Mouse (Mus musculus): Measurements from ENCODE around the gene Cds2.
"Not testable (repeated sequence)": the region's sequence is repeated elsewhere in the genome, so short reads cannot be mapped to it uniquely, and the experiment has no call there.

Gene Cds2

DNA sequence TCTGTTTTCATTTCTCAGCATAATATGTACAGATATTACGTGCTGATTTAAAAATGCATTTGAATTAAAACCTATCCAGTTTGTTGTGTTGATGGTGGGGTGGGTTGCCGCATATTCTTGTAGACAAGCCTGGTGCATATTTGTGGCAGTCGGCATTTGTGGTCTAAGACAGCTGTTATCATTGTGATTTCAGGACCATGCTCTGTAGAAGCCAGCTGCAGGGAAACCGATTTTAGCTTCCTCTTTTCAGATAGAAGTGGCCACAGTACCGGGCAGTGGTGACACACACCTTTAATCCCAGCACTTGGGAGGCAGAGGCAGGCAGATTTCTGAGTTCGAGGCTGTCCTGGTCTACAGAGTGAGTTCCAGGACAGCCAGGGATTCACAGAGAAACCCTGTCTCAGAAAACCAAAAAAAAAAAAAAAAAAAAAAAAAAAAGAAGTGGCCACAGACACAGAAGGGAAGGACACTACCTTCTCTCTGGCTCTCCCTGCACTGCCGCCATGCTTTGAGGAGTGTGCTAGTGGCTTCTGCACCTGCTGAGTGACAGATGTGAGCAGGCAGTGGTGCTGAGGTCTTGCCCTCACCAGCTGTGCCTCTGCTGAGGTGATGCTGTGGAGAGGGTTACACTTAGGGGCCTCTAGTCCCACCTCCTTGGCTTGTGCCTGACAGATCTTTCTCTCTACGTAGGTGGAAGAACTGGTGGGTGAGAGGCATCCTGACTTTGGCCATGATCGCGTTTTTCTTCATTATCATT is 30.9 kb downstream of the Cds2 start:
- no peak for DNase-seq

DNA sequence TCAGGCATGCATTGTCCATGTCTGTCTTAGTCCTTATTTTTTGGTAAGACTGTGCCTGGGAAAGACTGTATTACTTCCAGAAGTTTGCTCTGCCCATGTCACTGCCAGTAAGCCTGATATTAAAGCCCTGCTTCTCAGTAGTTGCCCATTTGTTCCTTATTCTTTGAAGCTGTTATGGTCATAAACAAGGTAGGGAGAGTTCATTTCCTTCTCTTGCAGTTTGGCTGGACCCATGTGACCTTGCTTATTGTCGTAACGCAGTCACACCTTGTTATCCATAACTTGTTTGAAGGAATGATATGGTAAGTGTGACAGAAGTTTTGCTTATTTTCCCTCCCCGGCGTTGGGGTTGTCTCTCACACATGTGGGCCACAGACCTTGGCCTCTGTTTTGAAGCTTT is 35.3 kb downstream of the Cds2 start:
- no peak for DNase-seq

DNA sequence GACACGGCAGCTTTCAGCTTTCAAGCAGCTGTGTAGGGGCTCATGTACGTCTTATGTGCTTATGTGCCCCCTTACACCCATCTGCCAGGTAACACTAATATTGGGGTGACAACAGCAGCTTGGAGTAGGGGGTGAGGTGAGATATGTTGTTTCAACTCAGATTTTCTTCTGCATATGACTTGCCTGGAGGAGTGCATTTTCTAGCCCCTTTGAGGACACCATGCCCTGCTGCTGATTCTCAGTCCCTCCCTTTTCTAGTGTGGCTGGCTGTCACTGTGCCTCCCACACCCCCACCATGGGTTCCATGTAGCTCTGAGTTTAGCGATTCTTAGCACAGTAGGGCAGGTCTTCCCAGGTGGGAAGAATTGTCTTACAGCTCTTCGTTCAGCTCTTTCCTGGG is 38.5 kb downstream of the Cds2 start:
- no peak for DNase-seq

DNA sequence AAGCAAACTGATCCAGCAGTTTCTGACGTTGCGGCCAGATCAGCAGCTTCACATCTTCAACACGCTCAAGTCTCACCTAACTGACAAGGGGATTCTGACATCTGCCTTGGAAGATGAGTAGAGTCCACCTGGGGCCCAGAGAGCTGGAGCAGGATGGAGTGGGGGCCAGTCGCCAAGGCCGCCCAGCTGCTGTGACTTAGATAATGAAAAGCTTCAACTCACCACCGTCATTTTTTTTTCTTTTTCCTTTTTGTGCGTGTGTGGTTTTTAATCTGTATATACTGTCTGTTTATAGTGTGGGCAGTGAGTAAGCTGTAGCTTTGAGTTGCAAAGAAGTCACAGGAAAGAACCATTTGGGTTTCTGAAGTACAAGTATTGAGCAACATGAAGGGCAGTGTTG is 42.2 kb downstream of the Cds2 start:
- DNase-seq = peak; percentile 3

DNA sequence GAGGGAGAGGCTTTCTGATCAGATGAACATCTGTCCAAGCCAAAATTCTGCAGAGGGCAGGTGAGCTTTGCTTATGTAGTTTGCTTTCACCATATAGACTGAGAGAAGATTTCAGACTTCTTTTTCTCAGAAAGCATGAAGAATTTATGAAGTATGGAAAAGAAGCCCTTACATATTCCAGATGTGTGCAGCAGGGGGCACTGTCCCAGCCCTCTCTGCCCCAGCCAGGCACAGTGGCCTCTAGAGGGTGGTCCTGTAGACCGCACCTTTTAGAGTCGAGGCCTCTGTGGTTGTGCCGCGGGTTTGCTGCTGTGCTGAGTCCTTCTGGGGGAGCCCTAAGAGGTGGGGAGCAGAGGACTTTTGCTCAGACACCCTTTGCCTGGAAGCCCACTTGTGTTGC is 43.0 kb downstream of the Cds2 start:
- DNase-seq = peak; percentile 18

DNA sequence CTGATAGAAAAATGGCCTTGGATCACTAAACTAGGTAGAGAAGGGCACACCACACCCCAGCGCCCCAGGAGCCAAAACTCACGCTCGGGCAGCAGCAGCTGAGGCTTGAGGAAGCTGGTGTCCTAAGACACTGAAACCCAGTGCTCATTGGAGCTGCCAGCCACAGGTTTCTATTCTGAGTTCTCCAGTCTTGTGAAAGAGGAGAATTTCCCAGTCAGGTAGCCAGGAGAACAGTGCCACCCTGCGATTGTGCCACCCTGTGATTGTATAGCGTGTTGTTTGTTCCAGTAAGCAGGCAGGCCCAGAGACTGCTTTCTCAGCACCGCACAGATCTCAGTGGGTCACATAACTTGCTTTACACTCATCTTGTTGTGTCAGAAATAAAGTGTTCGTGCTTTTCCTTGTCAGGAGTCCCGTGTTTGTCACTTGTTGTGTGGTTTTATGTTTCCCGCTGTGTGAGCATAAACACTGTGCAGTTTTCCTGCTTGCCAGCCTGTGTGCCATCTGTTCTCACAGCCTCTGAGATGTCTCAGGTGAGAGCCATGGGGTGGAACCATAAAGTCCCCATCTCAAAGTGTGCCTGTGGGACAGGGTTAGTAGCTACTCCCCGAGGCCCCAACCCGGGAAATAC is 44.4 kb downstream of the Cds2 start:
- DNase-seq = peak; percentile 78

DNA sequence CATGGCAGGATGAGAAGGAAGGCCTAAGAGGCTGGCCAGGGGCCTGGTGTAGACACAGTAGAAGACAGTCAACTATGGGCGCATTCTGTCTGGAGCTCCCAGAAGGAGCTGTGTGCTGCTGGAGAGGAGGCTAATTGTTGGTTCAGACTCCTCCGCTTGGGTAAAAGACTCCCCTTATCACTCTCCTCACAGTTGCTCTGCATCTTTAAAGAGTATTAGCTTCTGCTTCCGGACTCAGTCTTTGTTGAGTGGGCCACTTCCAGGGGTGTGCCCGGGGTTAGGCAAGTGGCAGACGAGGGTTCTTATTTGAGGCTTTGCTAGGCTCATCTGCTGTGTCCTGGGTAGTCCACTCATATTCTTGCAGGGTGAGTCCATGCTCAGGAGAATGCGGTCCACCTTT is 45.9 kb downstream of the Cds2 start:
- no peak for DNase-seq

DNA sequence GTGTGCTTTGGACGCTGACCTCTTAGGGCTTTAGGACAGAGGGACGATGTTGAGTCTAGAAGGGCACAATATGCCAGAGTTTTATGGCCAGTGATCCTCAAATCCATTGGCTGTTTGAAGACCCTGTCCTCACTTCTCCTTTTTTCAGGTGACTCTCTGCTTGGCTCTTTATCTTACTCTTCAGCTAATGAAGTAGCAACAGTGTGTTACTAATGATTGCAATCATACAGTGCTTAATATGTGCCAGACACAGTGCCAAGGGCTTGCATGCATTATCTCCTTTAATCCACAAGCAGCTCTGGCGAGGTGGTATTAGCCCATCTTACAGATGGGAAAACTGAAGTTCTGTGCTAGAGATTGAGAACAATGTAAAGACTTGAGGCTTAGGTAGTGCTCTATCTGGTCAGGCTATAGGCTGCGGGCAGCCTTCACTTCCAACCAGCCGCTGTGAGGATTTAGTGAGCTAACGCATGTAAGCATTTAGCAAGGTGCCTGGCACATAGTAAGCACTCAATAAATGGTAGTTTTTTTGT is 46.5 kb downstream of the Cds2 start:
- DNase-seq = no peak

DNA sequence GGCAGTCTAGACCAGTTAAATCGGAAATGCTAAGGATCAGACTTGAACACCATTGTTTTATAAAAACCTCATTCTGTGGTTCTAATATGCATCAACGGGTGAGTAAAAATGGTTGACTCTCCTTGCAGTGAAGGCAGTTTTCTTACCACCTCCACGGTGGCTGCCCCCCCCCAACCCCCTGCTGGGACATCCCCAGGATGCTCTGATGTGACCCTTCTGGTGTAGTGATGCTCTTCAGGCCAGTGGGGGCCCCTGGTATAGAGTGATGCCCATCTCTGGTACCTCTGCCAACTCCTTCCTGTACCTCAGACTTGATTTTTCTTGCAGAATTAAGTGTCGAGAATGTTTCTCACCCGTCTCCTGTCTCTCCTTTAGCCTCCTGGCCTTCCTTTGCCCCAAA is 49.7 kb downstream of the Cds2 start:
- peak; percentile 10 for DNase-seq

DNA sequence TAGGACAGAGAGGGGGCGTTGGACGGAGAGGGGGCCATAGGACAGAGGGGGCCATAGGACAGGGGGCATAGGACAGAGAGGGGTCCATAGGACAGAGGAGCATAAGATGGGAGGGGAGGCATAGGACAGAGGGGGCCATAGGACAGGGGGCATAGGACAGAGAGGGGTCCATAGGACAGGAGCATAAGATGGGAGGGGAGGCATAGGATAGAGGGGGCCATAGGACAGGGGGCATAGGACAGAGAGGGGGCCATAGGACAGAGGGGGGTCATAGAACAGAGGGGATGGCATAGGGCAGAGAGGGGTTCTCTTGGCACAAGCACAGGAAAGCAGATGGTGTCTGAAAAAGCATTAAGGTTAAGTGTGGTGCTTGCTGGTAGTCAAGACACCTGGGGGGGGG is 50.6 kb downstream of the Cds2 start:
- DNase-seq = no peak

DNA sequence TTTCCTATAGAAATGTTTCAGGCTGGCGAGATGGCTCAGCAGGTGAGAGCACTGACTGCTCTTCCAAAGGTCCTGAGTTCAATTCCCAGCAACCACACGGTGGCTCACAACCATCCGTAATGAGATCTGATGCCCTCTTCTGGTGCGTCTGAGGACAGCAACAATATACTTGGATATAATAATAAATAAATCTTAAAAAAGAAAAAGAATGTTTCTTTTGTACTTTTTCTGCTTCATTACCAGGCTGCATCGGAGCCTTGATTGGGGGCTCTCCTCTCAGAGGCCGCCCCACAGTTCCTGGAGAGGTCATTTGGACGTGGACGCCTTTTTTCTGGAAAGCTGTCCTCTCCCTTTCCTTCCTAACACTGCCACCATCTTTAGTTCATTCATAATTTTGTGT is 51.1 kb downstream of the Cds2 start:
- DNase-seq = not testable (repeated sequence)

DNA sequence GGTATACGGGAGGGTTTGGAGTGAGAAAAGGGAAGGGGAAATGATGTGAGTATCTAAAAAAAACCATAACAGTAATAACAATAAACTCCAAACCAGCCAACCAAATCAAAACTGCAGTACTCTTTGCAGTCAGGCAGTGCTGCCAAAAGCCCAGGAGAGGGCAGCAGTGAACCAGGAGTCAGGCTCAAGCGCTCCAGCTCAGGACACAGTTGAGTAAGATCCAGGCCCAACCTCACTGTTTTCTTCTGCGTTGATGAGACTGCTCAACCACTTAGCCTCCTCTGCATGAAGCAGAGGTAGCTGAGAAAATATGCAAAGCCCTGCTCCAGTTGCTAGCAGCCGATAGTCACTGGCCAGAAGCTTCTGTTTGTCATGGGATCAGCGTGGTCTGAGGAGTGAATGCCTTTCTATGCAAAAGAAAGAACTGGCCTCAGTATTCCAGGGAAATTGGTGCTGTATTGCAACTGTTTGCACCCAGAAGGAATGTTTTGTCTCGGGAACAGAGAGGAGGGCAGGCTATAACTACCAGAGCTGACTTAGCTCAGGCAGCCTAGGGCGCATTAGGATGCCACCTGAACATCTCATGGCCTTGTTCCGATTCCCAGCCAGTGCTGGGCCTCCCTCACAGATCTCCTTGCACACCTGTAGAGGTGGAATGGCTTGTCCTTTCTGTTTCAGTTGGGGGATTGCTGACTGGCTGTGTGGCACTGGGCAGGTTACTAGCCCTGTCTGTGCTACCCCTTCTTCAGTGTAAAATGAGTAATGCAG is 53.3 kb downstream of the Cds2 start:
- DNase-seq = peak; percentile 72

DNA sequence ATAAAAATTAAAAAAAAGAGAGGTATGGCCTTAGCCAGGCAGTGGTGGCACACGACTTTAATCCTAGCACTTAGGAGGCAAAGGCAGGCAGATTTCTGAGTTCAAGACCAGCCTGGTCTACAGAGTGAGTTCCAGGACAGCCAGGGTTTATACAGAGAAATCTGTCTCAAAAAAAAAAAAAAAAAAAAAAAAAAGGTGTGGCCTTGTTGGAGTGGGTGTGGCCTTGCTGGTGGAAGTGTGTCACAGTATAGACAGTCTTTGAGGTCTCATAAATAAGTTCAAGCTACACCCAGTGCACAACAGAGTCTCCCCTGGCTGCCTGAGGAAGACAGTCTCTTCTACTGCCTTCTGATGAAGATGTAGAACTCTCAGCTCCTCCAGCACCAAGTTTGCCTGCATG is 54.2 kb downstream of the Cds2 start:
- DNase-seq = no peak

DNA sequence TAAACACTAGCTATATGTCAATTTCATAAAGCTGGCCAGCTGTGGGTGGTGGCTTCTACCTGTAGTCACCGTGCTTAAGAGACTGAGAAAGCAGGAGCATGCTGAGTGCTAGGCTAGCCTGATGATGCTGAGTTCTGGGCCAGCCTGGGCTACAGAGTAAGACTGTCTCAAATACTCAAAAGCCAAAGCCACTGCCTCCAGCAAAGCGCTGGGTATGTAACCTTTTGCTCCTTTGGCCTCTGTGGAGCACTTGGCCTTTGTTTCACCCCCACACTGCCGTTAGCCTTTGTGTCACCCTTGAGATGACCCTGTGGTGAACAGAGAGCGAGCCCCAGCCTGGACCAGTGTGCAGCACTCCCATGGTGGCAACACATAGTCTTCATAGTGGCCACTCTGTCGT is 57.6 kb downstream of the Cds2 start:
- no peak for DNase-seq

DNA sequence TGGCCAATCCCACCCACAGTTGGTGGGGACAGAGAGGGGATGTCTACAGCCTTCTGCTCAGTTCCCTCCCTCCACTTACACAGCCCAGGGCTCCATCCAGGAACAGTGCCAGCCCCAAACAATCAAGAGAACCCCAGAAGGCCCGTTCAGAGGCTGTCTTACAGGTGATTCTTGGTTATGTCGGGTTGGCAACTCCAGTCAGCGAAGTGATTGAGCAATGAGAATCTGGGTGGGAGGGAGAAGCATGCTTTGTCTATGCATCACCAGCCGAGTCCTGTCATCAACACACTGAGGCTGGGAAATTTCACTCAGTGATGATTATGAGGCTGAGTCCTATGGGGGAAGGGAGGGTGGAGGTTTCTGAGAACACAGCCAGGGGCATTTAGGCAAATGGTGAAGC is 60.6 kb downstream of the Cds2 start:
- no peak for DNase-seq

DNA sequence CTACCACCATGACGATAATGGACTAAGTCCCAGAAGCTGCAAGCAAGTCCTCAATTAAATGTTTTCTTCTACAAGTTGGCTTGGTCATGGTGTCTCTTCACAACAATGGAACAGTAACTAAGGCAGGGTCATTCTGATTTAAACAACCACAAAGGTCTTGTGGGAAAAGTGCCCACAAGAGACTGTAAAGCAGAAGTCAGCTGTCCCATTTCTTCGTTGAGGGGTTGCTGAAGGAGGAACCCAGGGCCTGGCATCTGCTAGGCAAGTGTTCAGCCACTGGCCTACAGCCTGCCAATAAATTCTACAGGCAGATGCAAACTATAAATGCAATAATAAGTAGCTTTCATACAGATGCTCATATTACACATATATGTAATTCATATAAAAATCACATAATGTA is 74.3 kb downstream of the Cds2 start:
- DNase-seq = no peak

DNA sequence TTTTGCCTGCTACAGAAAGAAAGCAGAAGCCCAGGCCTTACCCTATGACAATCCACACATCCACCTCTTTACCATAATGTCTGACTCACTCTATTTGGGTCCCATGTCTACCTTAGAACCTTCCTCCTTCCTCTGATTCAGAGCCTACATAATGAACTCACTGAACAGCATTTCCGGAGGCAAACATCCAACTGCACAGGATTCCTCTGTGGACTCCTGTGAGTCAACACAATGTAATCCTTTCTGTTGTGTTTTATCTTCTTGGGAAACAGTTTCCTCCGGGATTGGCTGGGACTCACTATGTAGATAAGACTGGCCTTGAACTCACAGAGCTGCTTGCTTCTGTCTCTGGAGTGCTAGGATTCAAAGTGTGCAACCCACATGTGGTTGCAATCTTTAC is 77.4 kb downstream of the Cds2 start:
- DNase-seq = no peak

DNA sequence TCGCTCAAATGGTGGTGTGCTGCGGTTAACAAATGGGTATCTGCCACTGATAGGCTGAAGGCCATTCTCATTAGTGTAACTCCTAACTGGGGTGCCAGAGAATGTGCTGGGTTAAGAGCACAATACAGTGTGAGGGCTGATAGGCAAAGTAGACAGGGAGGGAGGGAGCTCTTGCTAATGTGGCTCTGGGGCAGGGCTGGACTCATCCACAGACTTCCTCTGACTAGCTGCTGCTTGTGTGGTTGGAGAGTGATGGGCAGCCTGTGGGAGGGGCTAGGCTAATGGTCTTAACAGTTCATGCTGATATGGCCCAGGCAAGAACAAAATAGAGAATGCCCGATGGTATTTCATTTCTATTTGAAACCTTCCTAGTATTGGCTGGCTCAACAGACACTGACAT is 78.3 kb downstream of the Cds2 start:
- DNase-seq = no peak

DNA sequence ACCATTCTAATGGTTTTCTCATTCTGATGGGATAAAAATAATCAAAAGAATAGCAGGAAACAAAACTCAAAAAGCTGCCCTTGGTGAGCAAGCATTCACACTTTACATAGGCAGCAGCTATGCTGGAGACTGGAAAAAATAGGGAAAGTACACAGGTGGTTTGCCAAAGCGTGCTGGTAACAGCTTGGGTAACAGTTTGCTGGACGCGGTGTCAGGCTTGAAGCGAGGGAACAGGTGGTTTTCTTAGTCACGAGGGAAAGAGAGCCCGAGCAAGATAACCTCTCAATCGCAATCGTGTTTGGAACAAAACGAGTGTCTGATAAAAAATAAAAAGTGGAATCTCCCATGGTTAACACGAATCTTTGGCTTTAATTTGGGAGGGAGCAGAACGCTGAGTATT is 80.9 kb downstream of the Cds2 start:
- no peak for DNase-seq

All from cerebellum, adult 9-11 months (tissue).